Mouse (Mus musculus): ENCODE data around the gene Ttc29. TPM values are rescaled to one million over a fixed set of nuclear protein-coding genes. Genes with fewer than 3 reads are reported as not detected.

Gene Ttc29
- polyA plus RNA-seq, 1 experiment from 2014 or later: not detected

DNA sequence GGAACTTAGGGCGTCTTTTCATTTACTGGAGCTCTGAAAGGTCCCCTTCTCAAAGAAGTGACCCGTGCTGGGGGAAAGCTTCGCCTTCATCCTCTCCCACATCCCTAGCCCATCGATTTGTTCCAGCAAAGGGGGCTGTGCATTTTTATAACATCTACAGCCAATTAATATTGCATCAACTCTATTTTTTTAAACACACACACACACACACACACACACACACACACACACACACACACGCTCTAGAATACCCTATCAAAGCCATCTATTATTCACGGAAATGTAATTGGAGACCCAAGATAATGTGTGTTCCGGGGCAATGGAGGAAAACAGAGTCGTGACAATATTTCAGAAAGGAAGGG lies 214.7 kb downstream of the Ttc29 start:
- no peak overlapping the region for H3K27ac ChIP-seq
- WGBS (ENCODE audit: insufficient replicate concordance): 2% methylated on average over 8 of the region's 8 CpGs
- H3K4me1 ChIP-seq: no peaks in the 10 kb centered on the region
- no peak for ATAC-seq
- H3K36me3 ChIP-seq: no peaks in the 10 kb centered on the region
- H3K9ac ChIP-seq: no peak overlapping the region
- H3K4me2 ChIP-seq: no peak overlapping the region
- H3K4me3 ChIP-seq: no peak overlapping the region
- no peaks in the 10 kb centered on the region for H3K9me3 ChIP-seq (replicated peaks)
- H3K27me3 ChIP-seq (replicated peaks): peaks cover 76% of the 10 kb centered on the region

DNA sequence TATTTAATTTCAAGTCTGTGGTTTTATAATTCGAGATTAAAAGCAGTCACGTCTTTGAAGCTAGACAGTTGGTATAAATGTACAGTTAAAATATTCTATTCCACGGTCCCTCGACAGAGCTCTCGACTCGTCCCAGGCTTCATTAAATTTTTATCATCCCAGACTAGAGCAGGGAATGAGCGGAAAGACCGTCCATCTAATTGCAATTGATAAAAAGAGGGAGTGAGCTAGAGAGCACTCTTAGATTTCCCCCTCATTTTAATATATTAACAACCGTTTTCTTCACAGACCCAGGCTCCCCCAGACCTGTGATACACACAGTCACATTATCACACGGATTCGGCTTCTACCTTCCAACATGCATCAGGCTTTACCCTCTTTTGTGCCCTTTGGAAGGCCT lies 215.1 kb downstream of the Ttc29 start:
- no peaks in the 10 kb centered on the region for H3K36me3 ChIP-seq
- peaks cover 74% of the 10 kb centered on the region for H3K27me3 ChIP-seq (replicated peaks)
- H3K27ac ChIP-seq: no peak overlapping the region
- ATAC-seq: no peak
- H3K9ac ChIP-seq: no peak overlapping the region
- H3K4me3 ChIP-seq: no peak overlapping the region
- H3K9me3 ChIP-seq (replicated peaks): no peaks in the 10 kb centered on the region
- no peak overlapping the region for H3K4me2 ChIP-seq
- H3K4me1 ChIP-seq: no peaks in the 10 kb centered on the region
- 7% methylated on average over 11 of the region's 11 CpGs for WGBS (ENCODE audit: insufficient replicate concordance)

DNA sequence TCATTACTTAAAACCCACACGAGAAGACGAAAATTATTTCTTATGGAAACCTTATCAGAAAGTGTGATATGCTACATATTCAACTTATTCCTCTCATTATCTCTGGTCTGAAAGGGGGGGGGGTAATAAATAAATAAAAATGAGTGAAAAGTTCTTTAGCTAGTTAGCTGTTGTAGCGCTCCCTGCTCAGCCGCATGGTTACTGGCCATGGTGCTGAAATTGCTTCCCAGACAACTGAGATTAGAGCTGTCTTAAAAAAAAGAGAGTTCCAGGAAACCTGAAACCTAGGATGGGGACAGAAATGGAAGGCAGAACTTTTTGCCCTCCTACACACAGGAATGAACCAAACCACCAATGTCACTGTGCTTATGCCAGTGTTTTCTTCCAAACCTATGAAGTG lies 218.3 kb downstream of the Ttc29 start:
- WGBS (ENCODE audit: insufficient replicate concordance): 8% methylated on average over 4 of the region's 4 CpGs
- no peak overlapping the region for H3K4me2 ChIP-seq
- no peak overlapping the region for H3K9ac ChIP-seq

DNA sequence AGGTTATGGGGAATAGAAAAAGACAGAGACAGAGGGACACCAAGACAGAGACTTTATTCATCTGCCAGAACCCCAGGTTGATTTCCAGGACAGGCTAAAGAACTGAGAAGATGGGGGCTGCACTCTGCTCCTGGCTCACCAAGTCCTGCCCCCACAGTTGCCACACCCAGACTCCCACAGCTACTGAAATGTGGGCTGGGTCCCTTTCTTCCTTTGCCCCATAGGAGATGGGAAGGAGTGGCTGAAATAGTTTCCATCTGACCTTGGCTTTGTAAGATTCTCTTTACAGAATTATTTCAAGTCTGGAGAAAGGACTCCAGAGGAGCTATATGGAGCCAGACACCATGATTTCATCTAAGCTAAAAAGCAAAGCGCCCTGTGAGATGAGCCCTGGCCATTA lies 219.4 kb downstream of the Ttc29 start:
- Histone ChIP-seq H3K9me3 (replicated peaks) (no peaks in the 10 kb centered on the region), H3K4me3 (no peak overlapping the region), H3K4me1 (0 out of 2 replicates have a peak, but pooled peaks cover 6% of the 10 kb centered on the region), H3K27ac (no peak overlapping the region), H3K4me2 (no peak overlapping the region), H3K36me3 (no peaks in the 10 kb centered on the region), H3K27me3 (replicated peaks) (peaks cover 78% of the 10 kb centered on the region), H3K9ac (no peak overlapping the region)
- 32% methylated on average over 1 of the region's 1 CpGs for WGBS (ENCODE audit: insufficient replicate concordance)
- no peak for ATAC-seq

More for the DNA sequence above, 218.3 kb downstream of the Ttc29 start:
- no peaks in the 10 kb centered on the region for H3K9me3 ChIP-seq (replicated peaks)
- H3K27ac ChIP-seq: no peak overlapping the region
- peaks cover 78% of the 10 kb centered on the region for H3K27me3 ChIP-seq (replicated peaks)
- 0 out of 2 replicates have a peak, but pooled peaks cover 2% of the 10 kb centered on the region for H3K4me1 ChIP-seq
- no peaks in the 10 kb centered on the region for H3K36me3 ChIP-seq
- ATAC-seq: no peak
- no peak overlapping the region for H3K4me3 ChIP-seq

DNA sequence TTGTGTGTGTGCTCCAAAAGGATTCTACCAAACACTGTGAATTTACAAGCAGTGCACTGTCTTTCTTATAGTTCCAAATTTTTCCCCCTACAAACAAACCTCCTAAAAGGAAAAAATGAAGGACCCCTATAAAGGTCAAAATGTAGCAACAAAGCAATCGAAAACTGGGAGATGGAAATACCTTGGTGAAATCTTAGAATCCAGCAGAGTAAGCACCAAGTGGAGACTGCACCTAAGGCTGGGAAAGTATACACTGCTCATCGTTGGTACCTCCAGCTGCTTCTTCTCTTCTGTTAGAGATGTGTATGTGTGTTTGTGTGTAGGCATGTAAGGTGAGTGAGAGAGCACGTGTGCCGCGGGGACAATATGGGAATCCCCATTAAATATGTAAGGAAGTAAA lies 220.2 kb downstream of the Ttc29 start:
- H3K27me3 ChIP-seq (replicated peaks): peaks cover 78% of the 10 kb centered on the region
- H3K4me1 ChIP-seq: 0 out of 2 replicates have a peak, but pooled peaks cover 6% of the 10 kb centered on the region
- no peaks in the 10 kb centered on the region for H3K36me3 ChIP-seq
- H3K4me3 ChIP-seq: no peak overlapping the region
- no peak for ATAC-seq
- no peak overlapping the region for H3K27ac ChIP-seq
- H3K9me3 ChIP-seq (replicated peaks): no peaks in the 10 kb centered on the region
- no peak overlapping the region for H3K9ac ChIP-seq
- H3K4me2 ChIP-seq: no peak overlapping the region
- 20% methylated on average over 5 of the region's 5 CpGs for WGBS (ENCODE audit: insufficient replicate concordance)

DNA sequence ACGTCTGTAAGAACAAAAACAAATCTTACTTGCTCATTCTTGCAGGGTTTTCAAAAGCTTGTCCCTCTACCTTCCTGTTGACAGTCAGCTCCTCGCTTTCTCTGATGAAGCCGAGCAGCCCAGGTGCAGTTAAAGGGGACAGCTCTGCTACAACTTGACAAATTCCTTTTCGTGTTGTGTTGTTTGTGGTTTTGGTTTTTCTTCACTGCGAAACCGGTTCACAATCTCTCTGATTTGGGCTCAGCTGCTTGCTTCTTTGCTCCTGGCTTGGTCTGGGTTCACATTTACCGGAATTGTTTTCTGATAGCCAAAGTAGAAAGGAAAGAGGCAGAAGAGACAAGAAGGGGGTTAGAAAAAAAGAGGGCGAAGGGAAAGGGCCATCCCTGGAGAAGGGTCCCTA lies 221.2 kb downstream of the Ttc29 start:
- no peak for ATAC-seq
- WGBS (ENCODE audit: insufficient replicate concordance): 5% methylated on average over 8 of the region's 8 CpGs
- no peaks in the 10 kb centered on the region for H3K9me3 ChIP-seq (replicated peaks)
- no peak overlapping the region for H3K4me2 ChIP-seq
- H3K27me3 ChIP-seq (replicated peaks): peaks cover 78% of the 10 kb centered on the region
- no peak overlapping the region for H3K27ac ChIP-seq
- H3K4me1 ChIP-seq: 0 out of 2 replicates have a peak, but pooled peaks cover 6% of the 10 kb centered on the region
- H3K36me3 ChIP-seq: no peaks in the 10 kb centered on the region
- no peak overlapping the region for H3K9ac ChIP-seq
- H3K4me3 ChIP-seq: no peak overlapping the region

DNA sequence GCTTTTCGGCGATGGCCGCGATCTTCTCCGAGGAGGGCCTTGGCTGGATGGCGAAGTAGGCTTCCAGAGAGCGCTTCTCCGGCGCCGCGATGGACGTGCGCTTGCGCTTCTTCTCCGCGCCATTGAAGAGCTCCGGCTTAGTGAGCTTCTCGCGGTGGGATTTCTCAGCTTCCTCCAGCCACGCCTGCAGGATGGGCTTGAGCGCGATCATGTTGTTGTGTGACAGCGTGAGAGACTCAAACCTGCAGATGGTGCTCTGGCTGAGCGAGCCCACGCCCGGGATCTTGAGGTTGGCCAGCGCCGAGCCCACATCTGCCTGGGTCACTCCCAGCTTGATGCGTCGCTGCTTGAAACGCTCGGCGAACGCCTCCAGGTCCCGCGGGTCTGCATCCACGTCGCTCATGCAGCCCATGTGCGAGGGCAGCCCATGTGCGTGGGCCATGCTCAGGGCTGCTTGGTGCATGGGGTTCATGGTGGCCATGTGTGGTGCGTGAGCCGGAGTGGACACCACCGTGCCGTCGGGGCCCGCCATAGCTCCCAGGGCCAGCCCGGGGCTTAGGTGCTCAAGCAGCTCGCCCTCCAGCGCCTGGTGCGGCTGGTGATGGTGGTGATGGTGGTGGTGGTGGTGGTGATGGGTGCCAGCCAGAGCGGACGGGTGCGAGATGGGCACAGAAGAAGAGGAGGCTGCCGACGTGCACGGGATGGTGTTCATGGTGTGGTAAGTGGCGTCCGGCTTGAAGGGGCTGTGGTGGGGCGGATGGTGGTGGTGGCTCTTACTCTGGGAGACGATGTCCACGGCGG lies 221.9 kb downstream of the Ttc29 start:
- Histone ChIP-seq H3K4me2 (no peak overlapping the region), H3K9ac (no peak overlapping the region), H3K9me3 (replicated peaks) (no peaks in the 10 kb centered on the region), H3K27ac (no peak overlapping the region), H3K4me1 (0 out of 2 replicates have a peak, but pooled peaks cover 6% of the 10 kb centered on the region), H3K36me3 (no peaks in the 10 kb centered on the region), H3K4me3 (no peak overlapping the region), H3K27me3 (replicated peaks) (peaks cover 78% of the 10 kb centered on the region)
- WGBS (ENCODE audit: insufficient replicate concordance): 3% methylated on average over 62 of the region's 62 CpGs
- no peak for ATAC-seq

DNA sequence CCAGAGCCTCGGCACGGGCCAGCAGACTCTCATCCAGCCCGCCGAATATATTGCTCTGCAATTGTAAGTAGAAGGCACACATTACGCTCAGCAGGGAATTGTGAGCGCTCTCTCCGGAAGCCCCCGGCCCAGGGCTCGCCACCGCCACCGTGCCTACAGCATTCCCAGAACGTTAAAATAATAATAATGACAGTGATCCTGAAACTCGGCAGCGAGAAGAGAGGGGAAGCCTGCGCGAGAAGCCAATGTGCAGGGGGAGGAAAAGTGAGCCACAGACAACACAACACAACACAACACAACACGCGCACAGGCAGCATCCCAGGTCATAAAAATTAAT lies 222.5 kb downstream of the Ttc29 start:
- Histone ChIP-seq H3K36me3 (no peaks in the 10 kb centered on the region), H3K4me1 (0 out of 2 replicates have a peak, but pooled peaks cover 6% of the 10 kb centered on the region), H3K9ac (no peak overlapping the region), H3K4me2 (peak overlapping the region; percentile 53), H3K9me3 (replicated peaks) (no peaks in the 10 kb centered on the region), H3K27ac (no peak overlapping the region), H3K4me3 (no peak overlapping the region), H3K27me3 (replicated peaks) (peaks cover 84% of the 10 kb centered on the region)
- 4% methylated on average over 18 of the region's 18 CpGs for WGBS (ENCODE audit: insufficient replicate concordance)
- ATAC-seq: no peak

DNA sequence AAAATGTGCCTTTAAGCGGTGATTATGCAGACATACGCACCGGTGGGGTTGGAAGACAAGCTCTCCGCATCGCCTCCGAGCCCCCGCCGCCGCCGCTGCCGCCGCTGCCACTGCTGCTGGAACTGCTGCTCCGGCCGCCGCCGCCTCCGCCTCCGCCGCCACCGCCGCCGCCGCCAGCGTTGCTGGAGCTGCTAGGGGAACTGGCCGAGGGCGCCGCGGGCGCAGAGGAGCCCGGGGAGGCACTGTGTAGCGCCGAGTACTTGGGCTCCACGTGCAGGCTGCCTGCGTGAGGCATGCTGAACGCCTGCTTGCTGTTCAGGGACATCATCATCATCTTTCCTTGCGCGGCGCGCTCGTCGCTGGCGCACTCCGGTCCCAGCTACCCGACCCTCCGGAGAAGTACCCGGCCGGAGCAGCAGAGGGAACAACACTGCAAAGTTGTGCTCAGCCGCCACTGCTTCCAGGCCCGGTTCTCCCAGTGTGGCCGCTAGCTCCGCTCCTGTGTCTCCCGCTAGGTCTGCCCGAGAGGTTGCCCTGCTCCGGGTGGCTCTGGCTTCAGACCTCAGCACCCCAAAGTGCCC lies 223.1 kb downstream of the Ttc29 start, which contains the start of gene Pou4f2:
Gene Pou4f2, minus strand, starts transcription at position 575 of the 581 bp plus-strand sequence.
- peak within 1 kb of the TSS; percentile 32 for H3K4me3 ChIP-seq
- no peaks in the 10 kb centered on the region for H3K36me3 ChIP-seq
- no peak within 1 kb of the TSS for H3K9ac ChIP-seq
- H3K4me2 ChIP-seq: peak within 1 kb of the TSS; percentile 53
- WGBS (ENCODE audit: insufficient replicate concordance): 2% methylated on average over 48 of the region's 54 CpGs
- 0 out of 2 replicates have a peak, but pooled peaks cover 6% of the 10 kb centered on the region for H3K4me1 ChIP-seq
- ATAC-seq: no peak
- H3K27me3 ChIP-seq (replicated peaks): peaks cover 89% of the 10 kb centered on the region
- no peak within 1 kb of the TSS for H3K27ac ChIP-seq
- H3K9me3 ChIP-seq (replicated peaks): no peaks in the 10 kb centered on the region

DNA sequence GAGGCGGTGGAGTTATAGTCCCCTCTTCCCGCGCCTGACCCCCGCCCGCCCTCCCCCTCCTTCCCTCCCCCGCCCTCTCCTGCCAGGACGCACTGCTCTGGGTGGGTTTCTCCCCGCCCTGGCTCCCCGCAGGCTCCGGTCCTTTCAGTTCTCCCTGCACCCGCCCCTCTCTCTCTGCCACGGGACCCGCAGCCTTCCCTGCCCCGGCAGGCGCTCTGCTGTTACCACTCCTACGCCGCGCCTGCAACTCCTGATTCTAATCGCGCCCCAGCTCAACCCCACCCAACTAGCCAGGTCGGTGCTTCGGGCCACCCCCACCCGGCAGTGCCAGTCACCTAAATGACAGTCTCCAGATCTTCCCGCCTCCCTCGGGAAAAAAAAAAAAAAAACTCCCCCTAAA lies 223.6 kb downstream of the Ttc29 start:
- Histone ChIP-seq H3K4me1 (0 out of 2 replicates have a peak, but pooled peaks cover 6% of the 10 kb centered on the region), H3K27ac (no peak overlapping the region), H3K4me3 (peak overlapping the region; percentile 32), H3K9ac (no peak overlapping the region), H3K9me3 (replicated peaks) (no peaks in the 10 kb centered on the region), H3K27me3 (replicated peaks) (peaks cover 90% of the 10 kb centered on the region), H3K36me3 (no peaks in the 10 kb centered on the region), H3K4me2 (peak overlapping the region; percentile 53)
- 4% methylated on average over 18 of the region's 25 CpGs for WGBS (ENCODE audit: insufficient replicate concordance)
- no peak for ATAC-seq

DNA sequence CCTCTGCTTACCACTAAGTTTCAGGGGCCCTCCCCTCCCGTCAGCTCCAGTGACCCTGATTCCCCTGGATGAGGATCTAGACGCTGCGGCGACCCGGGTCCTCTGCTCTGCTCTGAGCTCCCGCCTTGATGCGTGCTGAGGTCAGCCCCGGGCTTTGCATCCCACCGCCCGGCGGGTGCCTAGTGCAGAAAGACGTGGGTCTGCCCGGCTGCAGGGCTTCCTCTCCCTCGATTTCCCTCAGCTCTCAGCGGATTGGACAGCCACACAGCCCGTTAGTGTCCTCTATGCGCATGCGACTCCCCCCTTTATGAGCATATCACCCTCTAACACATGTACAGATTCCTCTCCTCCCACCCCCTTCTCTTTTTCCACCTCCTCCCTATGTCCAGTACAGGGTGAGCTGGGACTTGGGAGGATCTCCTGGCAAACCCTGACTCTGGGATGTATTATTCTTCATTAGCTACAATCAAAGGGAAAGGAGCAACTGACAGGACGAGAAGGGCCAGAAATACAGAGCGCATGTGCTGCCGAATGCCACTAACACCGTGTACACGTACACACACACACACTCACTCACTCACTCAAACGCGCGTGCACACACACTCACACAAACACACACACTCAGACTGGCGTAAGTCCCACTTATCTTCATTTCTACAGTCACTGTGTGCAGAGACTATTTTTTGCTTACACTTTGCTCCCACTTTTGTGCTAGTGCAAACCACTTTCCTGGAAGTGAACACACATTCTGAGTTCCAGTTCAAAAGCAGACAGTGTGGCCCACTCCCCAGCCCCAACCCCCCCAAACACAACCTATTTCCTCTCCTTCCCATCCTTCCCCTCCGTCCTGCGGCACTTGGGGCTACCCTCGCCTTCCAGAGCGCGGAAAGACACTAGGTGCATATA lies 224.3 kb downstream of the Ttc29 start:
- Histone ChIP-seq H3K4me1 (0 out of 2 replicates have a peak, but pooled peaks cover 6% of the 10 kb centered on the region), H3K4me3 (no peak overlapping the region), H3K9ac (no peak overlapping the region), H3K36me3 (no peaks in the 10 kb centered on the region), H3K27me3 (replicated peaks) (peaks cover 91% of the 10 kb centered on the region), H3K27ac (no peak overlapping the region), H3K9me3 (replicated peaks) (no peaks in the 10 kb centered on the region), H3K4me2 (no peak overlapping the region)
- no peak for ATAC-seq
- WGBS (ENCODE audit: insufficient replicate concordance): 8% methylated on average over 32 of the region's 32 CpGs

DNA sequence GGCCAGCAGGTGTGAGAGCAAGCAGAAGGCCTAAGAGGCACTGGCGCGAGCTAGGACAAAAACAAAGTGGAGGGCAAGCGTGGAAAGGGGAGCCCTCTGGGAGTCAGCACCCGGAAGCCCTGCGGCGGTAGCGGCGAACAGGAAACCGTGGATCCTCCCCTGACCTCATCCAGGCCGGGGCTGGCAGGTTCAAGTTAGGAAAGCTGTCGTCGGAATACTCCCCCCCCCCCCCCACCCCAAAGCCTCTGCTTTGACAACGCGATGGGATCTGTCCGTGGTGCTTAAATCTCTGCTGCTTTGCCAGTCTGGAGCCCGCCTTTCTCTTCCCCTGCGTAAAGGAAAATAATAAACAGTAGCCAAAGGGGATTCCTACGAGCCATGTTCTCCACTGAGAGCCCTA lies 225.0 kb downstream of the Ttc29 start:
- WGBS (ENCODE audit: insufficient replicate concordance): 3% methylated on average over 18 of the region's 18 CpGs
- H3K4me3 ChIP-seq: no peak overlapping the region

More for the DNA sequence above, 225.0 kb downstream of the Ttc29 start:
- Histone ChIP-seq H3K9ac (no peak overlapping the region), H3K4me2 (no peak overlapping the region), H3K27ac (no peak overlapping the region), H3K4me1 (0 out of 2 replicates have a peak, but pooled peaks cover 6% of the 10 kb centered on the region), H3K27me3 (replicated peaks) (peaks cover 92% of the 10 kb centered on the region), H3K36me3 (no peaks in the 10 kb centered on the region), H3K9me3 (replicated peaks) (no peaks in the 10 kb centered on the region)
- ATAC-seq: no peak

Measured in liver, embryonic 12.5 days (tissue).